Mouse (Mus musculus) frontal cortex, postnatal 10 days (tissue): ENCODE measurements around the gene Gm7697.
"Not testable (repeated sequence)": the region's sequence is repeated elsewhere in the genome, so short reads cannot be mapped to it uniquely, and the experiment has no call there.

Experiments used
- DNase-seq, 2 experiments: peaks; one replicate each; pipeline ENCODE4 v3.0.0; 2022; ENCODE audit warnings: low spot score in 2 of 2, mixed read lengths in 1 of 2

Gene Gm7697

GRCm38 (mm10) chr8:69522876-69523275, at the start of gene Gm7697:
TSS of gene Gm7697 (minus strand) at chr8:69522976.
- DNase-seq, result not testable (repeated sequence)

GRCm38 (mm10) chr8:69551249-69551648, 28.5 kb upstream of the Gm7697 start:
- DNase-seq, result not testable (repeated sequence)

GRCm38 (mm10) chr8:69549556-69549955, 26.8 kb upstream of the Gm7697 start:
- peak in 1 of 2 experiments; percentile 60 for DNase-seq

GRCm38 (mm10) chr8:69548114-69548513, 25.3 kb upstream of the Gm7697 start:
- DNase-seq, result not testable (repeated sequence)

GRCm38 (mm10) chr8:69547208-69547607, 24.4 kb upstream of the Gm7697 start:
- DNase-seq, result not testable (repeated sequence)

- DNase-seq, result not testable (repeated sequence)
Measured at GRCm38 (mm10) chr8:69545020-69545419, 22.2 kb upstream of the Gm7697 start.

- DNase-seq, result not testable (repeated sequence)
Measured at GRCm38 (mm10) chr8:69544511-69544910, 21.7 kb upstream of the Gm7697 start.

- not testable (repeated sequence) for DNase-seq
Measured at GRCm38 (mm10) chr8:69543984-69544383, 21.2 kb upstream of the Gm7697 start.

GRCm38 (mm10) chr8:69540764-69541163, 18.0 kb upstream of the Gm7697 start:
- DNase-seq, result not testable (repeated sequence)

GRCm38 (mm10) chr8:69540331-69540730, 17.6 kb upstream of the Gm7697 start:
- not testable (repeated sequence) for DNase-seq

GRCm38 (mm10) chr8:69474946-69475345, 47.8 kb downstream of the Gm7697 start:
- not testable (repeated sequence) for DNase-seq

GRCm38 (mm10) chr8:69453465-69453864, 69.3 kb downstream of the Gm7697 start, which contains the start of gene Gm9495:
TSS of gene Gm9495 (minus strand) at chr8:69453565.
- DNase-seq, result not testable (repeated sequence)
